Mouse (Mus musculus) left cerebral cortex, adult 11 months (tissue): ENCODE measurements around the gene Clcn7.
"Not testable (repeated sequence)": the region's sequence is repeated elsewhere in the genome, so short reads cannot be mapped to it uniquely, and the experiment has no call there.

Experiments used
- DNase-seq: peaks from one replicate; pipeline ENCODE4 v3.0.0; 2022; ENCODE audit warnings: low spot score

The Clcn7 gene

DNA sequence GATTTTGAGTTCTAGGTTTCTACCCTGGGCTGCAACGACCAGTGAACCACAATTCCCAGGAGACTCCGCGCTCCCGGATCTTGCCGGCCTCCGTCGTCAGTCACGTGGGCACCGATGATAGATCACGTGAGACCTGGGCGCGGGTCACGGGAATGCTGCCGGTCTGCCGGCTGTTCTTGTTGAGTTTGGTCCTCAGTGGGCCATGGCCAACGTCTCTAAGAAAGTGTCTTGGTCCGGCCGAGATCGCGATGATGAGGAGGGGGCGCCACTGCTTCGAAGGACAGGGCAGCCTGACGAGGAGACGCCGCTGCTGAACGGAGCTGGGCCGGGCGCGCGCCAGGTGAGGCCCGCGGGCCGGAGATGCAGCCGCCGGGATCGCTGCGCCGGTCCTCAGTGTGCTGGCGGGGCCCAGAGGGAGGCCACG lies at the start of gene Clcn7:
Gene Clcn7 (plus strand): TSS at position 117 of the 424 bp plus-strand sequence.
- DNase-seq: peak; percentile 88

- no peak for DNase-seq
Observed at GRCm38 (mm10) chr17:25083444-25083931, 49.7 kb upstream of the Clcn7 start, which contains the start of gene Tmem204. Tmem204 (minus strand) TSS chr17:25083591.

DNA sequence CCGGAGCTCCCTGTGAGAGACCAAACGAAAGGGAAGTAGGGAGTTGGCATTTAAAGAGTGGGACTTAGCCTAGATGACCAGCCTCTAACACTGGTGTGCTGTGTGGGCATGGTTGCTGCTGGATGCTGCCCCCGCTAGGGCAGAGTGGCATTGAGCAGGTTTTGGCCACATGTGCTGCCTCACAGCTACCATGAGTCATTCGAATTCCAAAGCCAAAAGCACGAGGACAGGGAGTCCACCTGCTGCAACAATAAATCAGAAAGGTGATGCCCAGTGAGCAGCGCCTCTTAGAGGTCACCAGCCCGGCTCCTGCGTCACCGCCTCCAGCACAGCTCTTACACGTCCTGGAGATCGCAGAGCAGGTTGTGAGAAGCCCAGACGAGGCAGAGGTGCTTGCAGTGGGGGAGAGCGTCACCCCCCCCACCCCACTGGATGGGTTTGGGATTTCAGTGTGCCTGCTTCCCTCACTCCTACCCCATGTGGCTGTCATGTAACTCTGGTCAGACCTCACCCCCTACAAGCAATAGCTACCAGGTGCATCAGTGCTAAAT lies 48.3 kb upstream of the Clcn7 start:
- DNase-seq: no peak

DNA sequence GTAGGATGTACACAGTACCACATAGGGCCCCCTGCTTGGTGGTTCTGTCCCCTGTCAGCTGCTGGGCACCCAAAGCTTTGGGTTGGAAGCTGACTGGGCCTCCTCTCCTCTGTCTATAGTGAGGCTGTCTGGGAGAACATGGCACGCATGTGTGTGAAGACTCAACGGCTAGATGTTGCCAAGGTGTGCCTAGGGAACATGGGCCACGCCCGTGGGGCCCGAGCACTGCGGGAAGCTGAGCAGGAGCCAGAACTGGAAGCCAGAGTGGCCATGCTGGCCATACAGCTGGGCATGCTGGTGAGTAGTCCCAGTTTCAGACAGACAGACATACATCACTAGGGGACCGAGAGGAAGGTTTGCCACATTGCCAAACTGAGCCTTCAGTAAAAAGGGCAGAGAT lies 46.5 kb upstream of the Clcn7 start:
- DNase-seq: no peak

DNA sequence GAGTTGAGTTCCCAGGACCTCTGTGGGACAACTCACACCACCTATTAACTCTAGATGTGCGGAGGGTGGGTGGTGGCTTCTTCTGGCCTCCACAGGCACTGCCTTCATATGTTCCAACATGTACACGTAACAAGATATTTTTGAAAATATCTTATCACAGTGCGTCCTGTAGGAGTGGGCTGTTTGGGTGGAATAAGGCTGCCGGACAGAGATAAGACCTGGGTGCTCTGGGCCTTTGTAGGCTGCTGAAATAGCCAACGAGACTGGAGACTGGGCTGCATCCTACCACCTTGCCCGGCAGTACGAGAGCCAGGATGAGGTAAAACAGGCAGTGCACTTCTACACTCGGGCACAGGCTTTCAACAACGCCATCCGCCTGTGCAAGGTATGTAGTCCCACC lies 44.0 kb upstream of the Clcn7 start:
- no peak for DNase-seq

GRCm38 (mm10) chr17:25090450-25090849 lies 42.7 kb upstream of the Clcn7 start:
- no peak for DNase-seq

DNA sequence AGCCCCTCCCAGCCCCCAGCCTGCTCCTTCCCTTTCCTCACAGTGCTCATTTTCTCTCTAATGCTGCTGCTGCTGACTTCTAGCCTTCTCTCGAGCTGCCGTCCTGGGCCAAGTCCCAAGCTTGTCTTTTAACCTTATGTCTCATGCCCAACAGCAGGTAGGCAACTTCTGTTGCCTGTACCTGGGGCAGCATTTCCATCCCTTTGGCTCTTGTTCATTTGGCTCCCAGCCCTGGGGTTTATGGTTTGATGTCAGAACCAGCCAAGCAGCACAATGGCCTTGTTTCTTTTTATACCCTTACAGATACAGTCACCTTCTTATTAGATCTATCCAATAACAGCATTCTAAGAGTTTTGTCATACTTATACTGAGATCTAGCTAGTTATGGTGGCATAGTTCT lies 37.0 kb upstream of the Clcn7 start:
- no peak for DNase-seq

DNA sequence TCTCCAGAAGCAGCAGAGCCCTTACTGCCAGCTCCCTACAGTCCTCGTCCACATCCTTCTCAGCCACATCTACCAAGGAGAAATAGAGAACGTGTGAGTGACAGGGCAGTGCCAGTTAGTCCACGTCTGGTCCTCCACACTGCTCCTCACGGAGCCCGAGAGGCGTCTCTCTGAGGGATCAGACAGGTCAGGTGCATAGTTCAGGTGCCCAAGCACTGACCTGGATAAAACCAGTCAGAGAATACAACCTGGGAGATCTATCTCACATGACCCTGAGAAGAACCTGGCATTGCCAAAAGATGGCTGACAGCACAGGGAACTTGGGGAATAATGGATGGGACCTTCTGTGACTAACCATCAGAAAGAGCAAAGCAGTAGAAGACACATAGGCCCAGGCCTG lies 33.1 kb upstream of the Clcn7 start:
- no peak for DNase-seq

- DNase-seq: no peak
Observed at GRCm38 (mm10) chr17:25101338-25101737, 31.9 kb upstream of the Clcn7 start.

GRCm38 (mm10) chr17:25107786-25108185 lies 25.4 kb upstream of the Clcn7 start:
- no peak for DNase-seq

DNA sequence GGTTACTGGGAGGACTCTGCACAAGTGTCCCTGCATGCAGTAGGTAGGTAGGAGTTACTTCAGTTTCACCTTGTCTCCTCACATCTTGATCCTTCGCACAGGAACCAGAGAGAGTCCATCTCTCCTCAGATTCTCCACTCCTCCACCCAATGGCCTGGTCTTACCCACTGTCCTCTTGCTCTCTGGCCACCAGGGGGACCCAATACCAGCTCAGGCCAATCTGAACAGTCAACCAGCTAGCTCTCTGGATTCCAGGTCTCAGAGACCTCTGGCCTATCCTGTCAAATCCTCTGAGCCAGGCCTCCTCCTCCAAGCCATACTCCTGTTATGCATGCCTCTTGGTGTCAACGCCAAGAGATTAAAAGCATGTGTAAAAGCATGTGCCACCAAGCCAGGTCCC lies 23.6 kb upstream of the Clcn7 start:
- DNase-seq: no peak

GRCm38 (mm10) chr17:25110590-25110989 lies 22.6 kb upstream of the Clcn7 start:
- no peak for DNase-seq

DNA sequence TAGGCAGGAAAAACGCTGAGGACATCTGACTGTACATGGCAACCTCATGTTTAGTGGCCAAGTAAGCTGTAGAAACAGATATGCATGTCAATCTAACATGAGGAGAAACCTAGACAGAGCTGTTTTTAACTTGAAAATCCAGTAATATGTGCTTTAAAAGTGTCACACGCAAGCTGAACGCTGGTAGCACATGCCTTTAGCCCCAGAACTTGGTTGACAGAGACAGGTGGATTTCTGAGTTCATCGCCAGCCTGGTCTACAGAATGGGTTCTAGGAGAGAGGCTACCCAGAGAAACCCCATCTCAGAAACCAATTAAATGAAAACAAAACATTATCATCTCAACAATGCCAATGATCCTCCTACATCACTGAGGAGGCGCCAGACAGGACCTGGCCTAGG lies 22.0 kb upstream of the Clcn7 start:
- DNase-seq: no peak

- DNase-seq: no peak
Observed at GRCm38 (mm10) chr17:25111739-25112422, 21.3 kb upstream of the Clcn7 start.

- DNase-seq: no peak
Observed at GRCm38 (mm10) chr17:25112423-25112810, 20.8 kb upstream of the Clcn7 start.

DNA sequence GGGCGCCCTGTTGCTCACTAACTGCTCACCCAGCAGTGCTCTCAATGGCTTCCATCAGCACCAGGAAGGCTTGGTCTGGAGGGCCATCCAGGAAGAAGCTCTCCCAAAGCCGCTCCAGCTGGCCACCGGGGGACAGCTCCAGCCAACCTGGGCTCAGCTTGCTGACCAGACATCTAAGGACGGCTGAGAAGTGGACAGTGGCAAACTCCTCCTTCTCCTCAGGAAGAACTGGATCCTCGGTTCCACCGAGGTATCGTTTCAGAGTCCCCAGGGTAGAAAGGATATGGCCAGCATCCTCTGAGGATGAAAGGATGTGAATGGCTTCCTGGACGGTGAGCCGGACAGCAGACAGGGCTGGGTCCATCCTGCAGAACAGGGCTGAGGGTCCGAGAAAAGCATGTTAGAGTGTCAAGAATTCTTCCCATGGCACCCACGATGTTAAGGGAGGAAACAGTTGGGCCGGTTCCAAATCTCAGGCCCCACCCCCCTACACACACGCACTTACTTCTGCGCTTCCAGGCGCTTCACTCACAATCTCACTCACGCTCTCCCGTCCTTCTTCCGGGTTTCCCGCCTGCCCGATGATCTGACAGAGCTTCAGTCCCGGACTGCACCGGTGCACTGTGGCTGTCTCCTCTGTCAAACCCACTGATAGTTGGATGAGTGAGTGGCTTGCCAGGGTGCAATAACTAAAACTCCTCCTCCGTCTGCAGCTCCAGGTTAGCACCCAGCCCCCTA lies 18.1 kb upstream of the Clcn7 start:
- DNase-seq: no peak

DNA sequence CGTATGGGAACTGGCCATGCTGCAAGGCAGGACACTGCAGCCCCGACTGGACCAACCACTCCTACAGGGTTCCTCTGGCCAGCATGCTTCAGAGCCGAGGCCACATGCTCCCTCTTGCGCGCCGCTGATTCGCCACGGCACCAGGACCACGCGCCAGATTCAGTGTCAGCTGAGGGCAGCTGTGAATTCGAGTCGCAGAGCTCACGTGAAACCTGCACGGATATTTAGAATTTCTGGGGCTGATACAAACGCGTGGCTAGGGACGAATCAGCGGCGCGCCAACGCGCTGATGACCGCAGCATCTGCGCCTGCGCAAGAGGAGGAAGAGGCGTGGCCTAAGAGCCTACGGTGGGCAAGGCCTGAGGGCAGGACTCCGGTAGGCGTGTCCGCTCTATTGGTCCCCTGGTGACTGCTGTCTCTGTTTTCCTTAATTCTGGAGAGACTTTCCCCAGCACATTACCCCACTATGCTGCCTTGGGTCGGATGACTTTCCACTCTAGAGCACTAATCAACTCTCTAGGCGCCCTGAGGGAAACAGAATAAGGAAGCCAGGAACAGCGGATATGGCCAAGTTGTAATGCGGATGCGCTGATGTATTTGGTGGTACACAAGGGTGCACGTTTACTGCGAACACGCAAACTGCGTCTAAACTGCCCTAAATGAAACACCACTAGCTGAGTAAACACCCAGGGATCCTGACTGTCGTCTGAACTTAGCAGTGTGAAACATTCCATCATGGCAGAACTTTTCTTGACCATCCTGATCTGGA lies 17.3 kb upstream of the Clcn7 start, which contains the start of gene Telo2:
Gene Telo2 (minus strand): TSS at position 304 of the 769 bp plus-strand sequence.
- peak; percentile 85 for DNase-seq

GRCm38 (mm10) chr17:25117263-25117662 lies 15.9 kb upstream of the Clcn7 start:
- DNase-seq: no peak

DNA sequence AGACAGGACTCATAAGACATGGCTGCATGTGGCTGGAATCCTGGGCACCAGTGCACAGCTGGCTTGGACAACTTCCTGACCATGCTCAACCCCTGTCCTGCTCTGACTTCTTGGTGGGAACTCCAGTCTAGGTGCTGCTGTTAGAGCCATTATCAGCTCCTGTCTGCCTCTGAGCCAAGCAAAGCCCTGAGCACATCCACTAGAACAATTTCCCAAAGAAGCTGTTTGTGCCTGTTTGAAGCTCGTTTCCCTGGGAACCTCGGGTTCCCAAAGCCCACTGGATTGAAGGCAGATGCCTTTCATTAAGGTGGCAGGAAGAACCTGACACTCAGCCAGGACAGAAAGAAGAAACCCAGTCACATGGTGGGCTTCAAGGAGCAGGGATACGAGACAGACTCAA lies 12.8 kb upstream of the Clcn7 start, which contains the start of gene Ptx4:
Gene Ptx4 (plus strand): TSS at position 355 of the 400 bp plus-strand sequence.
- no peak for DNase-seq

- DNase-seq: no peak
Observed at GRCm38 (mm10) chr17:25123979-25124378, 9.2 kb upstream of the Clcn7 start.

GRCm38 (mm10) chr17:25125442-25126060 lies 7.6 kb upstream of the Clcn7 start:
- DNase-seq: not testable (repeated sequence)

DNA sequence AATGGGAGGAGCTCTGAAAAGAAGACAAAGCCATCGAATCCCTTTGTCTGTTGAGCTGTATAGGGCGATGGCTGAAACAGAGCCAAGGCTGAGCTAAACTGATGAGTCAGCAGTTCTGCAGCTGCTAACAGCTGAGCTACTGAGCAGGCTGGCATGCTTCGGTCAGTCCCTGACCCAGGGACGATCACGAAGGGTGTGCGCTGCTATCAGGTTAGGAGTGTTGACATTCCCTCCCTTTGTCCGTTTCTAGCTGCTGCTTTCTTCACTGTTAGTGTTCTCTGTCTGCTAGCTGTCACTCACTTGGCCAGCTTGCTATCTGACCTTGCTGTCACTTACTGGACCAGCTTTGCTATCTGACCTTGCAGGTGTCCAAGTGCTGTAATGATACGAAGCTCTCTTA lies 6.1 kb upstream of the Clcn7 start:
- DNase-seq: no peak
